Mouse (Mus musculus): ENCODE results near the gene Gm45785.

GRCm38 (mm10) chr7:140905642-140906081 is 49.5 kb upstream of the Gm45785 start:
- TF ChIP-seq CTCF (IDR thresholded peaks at IDR 0.05; ENCODE audit: low read depth, low read length) (no peak), POLR2A (IDR thresholded peaks at IDR 0.05; ENCODE audit: borderline replicate concordance, low read depth, low read length) (no peak)
